Mouse (Mus musculus) hindbrain, embryonic 16.5 days (tissue): Measurements from ENCODE around the gene Rnf19b. TPM values are rescaled to one million over a fixed set of nuclear protein-coding genes. Genes with fewer than 3 reads are reported as not detected.

Source experiments
- ATAC-seq: fragments of 200-750 bp; cut with Nextera tagmentation; 2 replicates; pipeline ENCODE4 v1.8.0; 2017; ENCODE audit warnings: moderate TSS enrichment, moderate library complexity
- H3K27ac ChIP-seq: fragments of 300-500 bp; sonication (generic); 2 replicates; pipeline ENCODE4 v1.5.1; 2014; ENCODE audit warnings: low read depth, mild to moderate bottlenecking, control low read depth, low read length, moderate library complexity
- H3K27me3 ChIP-seq: fragments of 300-500 bp; sonication (generic); replicated peaks from 2 replicates; pipeline ENCODE4 v1.6.1; 2014; ENCODE audit warnings: low read length; ENCODE audit not compliant: control insufficient read depth, insufficient read depth
- H3K36me3 ChIP-seq: fragments of 300-500 bp; sonication (generic); 2 replicates; pipeline ENCODE4 v1.6.1; 2014; ENCODE audit warnings: mild to moderate bottlenecking, low read length, moderate library complexity, mixed read lengths; ENCODE audit not compliant: control insufficient read depth, insufficient read depth
- H3K4me1 ChIP-seq: fragments of 300-500 bp; sonication (generic); 2 replicates; pipeline ENCODE4 v1.6.1; 2014; ENCODE audit warnings: low read depth, low read length; ENCODE audit not compliant: control insufficient read depth, insufficient read depth
- H3K4me2 ChIP-seq: fragments of 300-500 bp; sonication (generic); 2 replicates; pipeline ENCODE4 v1.6.1; 2014; ENCODE audit warnings: mild to moderate bottlenecking, low read length, control low read depth, moderate library complexity
- H3K4me3 ChIP-seq: fragments of 300-500 bp; sonication (generic); 2 replicates; pipeline ENCODE4 v1.5.1; 2014; ENCODE audit warnings: mild to moderate bottlenecking, low read length, control low read depth, moderate library complexity
- H3K9ac ChIP-seq: fragments of 300-500 bp; sonication (generic); 2 replicates; pipeline ENCODE4 v1.6.1; 2014; ENCODE audit warnings: low read depth, mild to moderate bottlenecking, control low read depth, low read length, moderate library complexity
- H3K9me3 ChIP-seq: fragments of 300-500 bp; sonication (generic); 2 replicates; pipeline ENCODE4 v1.6.1; 2014; ENCODE audit warnings: mild to moderate bottlenecking, low read length, moderate library complexity; ENCODE audit not compliant: control insufficient read depth
- WGBS: fragments of 180-500 bp; shearing (Covaris S2); extraction: QIAGEN DNeasy Blood & Tissue Kit; methylation state at CpG from one replicate; pipeline ENCODE4 v1.1.7; 2014; 5-methylcytosine and 5-hydroxymethylcytosine counted together
- polyA plus RNA-seq: library from polyadenylated mRNA; unstranded; fragments of >200 nt; fragmentation: Nextera tagmentation; extraction: Ambion mirVana; gene quantifications from 2 replicates; pipeline ENCODE4 v1.2.1, GENCODE M21; 2015

Rnf19b gene
- polyA plus RNA-seq, 1 experiment from 2014 or later = 30.8 TPM

DNA sequence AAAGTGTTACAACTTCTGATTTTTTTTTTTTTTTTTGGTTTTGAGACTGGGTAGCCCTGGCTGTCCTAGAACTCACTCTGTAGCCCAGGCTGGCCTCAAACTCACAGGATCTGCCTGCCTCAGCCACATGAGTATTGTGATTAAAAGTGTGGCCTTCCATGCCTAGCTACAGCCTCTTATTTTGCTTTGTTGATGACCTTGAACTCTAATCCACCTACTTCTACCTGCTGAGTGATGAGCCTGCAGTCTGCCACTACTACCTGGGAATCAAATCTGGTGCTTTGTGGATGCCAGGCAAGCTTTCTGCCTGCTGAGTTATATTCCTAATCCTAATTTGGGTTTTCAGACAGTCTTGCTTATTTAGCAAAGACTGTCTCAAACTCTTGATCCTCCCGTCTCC is 3.4 kb downstream of the Rnf19b start:
- Histone ChIP-seq H3K27ac (no peak overlapping the region), H3K9me3 (no peaks in the 10 kb centered on the region), H3K4me2 (no peak overlapping the region), H3K4me1 (peaks cover 21% of the 10 kb centered on the region), H3K4me3 (no peak overlapping the region), H3K27me3 (no peaks in the 10 kb centered on the region), H3K36me3 (no peaks in the 10 kb centered on the region), H3K9ac (no peak overlapping the region)
- 91% methylated on average over 1 of the region's 1 CpGs for WGBS
- ATAC-seq = no peak

DNA sequence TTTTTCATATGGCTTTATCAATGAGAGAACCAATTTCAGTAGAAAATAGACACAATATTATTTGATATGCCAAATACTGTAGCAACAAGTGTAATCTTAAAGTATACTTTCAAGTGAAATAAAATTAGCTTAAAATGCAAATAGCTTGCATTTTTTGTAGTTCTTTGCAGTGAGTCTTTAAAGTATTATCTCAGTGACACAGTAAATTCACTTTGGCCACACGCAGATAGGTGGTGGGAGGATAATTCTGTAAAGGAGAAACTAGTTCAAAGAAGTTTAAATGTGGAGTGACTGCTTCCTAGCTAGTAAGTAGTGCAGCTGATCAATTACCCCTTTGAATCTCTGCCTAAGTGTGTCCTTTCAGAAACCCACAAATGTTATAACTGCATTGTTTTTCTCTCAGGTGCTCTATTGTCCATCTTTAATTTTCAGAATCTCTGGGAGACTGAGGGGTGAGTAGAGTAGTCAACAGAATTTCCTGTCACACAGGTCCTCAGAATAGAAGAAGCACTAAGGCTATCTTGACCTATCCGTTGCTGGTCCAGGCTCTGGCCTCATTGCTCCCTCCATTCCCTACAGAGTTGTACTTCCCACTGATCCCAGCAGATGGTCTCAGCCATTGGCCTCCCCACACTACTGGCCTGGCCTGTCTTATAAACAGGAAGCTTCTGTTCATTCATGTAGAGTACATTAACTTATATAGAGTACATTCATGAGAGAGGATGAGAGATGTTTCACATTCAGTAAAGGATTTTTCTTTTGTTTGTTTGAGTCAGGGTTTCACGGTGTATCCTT is 4.4 kb downstream of the Rnf19b start:
- Histone ChIP-seq H3K27ac (no peak overlapping the region), H3K9ac (no peak overlapping the region), H3K27me3 (no peaks in the 10 kb centered on the region), H3K4me2 (no peak overlapping the region), H3K4me1 (peaks cover 21% of the 10 kb centered on the region), H3K9me3 (no peaks in the 10 kb centered on the region), H3K4me3 (no peak overlapping the region), H3K36me3 (no peaks in the 10 kb centered on the region)
- no peak for ATAC-seq
- WGBS = 89% methylated on average over 3 of the region's 3 CpGs

DNA sequence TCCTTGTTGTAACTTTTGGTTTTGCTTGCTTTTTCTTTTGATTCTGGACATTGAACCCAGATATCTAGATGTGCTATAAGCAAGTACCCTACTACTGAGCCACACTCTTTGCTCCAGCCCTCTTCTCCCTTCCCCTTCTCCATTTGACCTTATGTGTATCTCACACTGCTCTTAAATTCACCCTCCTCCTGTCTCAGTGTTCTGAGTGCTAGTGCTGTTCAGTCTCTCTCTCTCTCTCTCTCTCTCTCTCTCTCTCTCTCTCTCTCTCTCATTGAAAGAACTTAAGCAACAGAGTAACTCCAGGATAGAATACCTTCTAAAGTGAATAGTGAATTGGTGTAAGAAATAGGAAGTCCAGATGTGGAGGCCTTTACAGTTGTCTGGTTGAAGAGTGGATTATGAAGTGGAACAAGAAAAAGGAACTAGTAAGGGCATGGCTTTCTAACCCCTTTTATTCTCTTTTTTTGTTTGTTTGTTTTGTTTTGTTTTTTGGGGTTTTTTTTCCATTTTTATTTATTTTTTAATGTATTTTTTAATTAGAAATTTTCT is 7.7 kb downstream of the Rnf19b start:
- Histone ChIP-seq H3K4me1 (peaks cover 10% of the 10 kb centered on the region; the same call in 1 of the 2 replicates), H3K9ac (no peak overlapping the region), H3K36me3 (no peaks in the 10 kb centered on the region), H3K4me2 (no peak overlapping the region), H3K9me3 (no peaks in the 10 kb centered on the region), H3K4me3 (no peak overlapping the region), H3K27ac (no peak overlapping the region), H3K27me3 (no peaks in the 10 kb centered on the region)
- ATAC-seq = no peak

DNA sequence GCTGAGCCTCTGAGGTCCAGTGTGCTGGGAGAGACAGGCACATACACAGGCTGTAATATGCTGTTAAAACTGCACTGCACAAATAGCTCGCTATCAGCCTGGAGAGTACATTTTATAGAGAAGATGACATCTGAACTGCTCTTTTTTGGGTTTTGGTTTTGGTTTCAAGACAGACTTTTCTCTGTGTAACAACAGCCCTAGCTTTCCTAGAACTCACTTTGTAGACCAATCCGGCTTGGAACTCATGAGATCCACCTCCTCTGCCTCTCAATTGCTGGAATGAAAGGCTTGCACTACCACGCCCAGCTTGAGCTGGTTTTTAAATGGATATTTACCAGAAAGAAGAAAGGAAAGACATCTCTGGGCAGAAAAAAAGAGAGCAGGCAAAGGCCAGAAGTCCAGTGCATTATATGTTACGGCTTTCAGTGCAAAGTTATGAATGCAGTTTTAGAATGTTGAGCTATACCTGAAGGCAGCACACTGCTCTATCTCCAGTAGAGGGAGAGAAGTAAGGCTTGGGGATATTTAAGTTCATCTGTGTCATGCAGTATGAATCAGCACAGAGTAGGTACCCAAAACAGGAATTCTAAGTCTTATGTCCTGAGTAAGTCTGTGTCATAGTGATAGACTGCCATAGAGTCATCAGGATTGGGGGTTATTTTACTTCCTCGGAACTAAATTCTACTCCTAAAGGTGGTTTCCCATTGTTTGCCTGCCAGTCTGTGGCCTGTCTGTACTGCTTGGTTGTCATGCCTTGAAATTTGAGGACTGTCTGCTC is 9.8 kb downstream of the Rnf19b start:
- ATAC-seq = no peak
- WGBS = 88% methylated on average over 5 of the region's 5 CpGs
- Histone ChIP-seq H3K9ac (no peak overlapping the region), H3K36me3 (no peaks in the 10 kb centered on the region), H3K27me3 (no peaks in the 10 kb centered on the region), H3K4me1 (no peaks in the 10 kb centered on the region), H3K4me3 (no peak overlapping the region), H3K4me2 (no peak overlapping the region), H3K27ac (no peak overlapping the region), H3K9me3 (no peaks in the 10 kb centered on the region)

DNA sequence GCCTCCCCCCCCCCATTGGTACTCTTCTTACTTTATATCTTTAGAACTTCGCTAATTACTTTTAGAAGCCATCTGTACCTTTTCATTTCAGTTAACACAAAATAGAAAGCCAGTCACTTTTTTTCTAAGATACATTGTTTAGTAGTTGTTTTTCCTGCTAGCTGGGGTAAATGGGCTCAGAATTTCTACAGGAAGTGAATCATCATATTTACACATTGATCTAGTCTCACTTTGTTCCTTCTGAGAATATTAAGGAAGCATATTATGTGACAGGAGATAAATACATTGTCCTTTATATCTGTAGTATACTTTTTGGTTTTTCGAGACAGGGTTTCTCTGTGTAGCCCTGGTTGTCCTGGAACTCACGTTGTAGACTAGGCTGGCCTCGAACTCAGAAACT is 10.8 kb downstream of the Rnf19b start:
- H3K9ac ChIP-seq = no peak overlapping the region
- ATAC-seq = no peak
- no peak overlapping the region for H3K4me2 ChIP-seq
- H3K4me3 ChIP-seq = no peak overlapping the region
- no peak overlapping the region for H3K27ac ChIP-seq
- H3K9me3 ChIP-seq = no peaks in the 10 kb centered on the region
- WGBS = 98% methylated on average over 4 of the region's 4 CpGs
- no peaks in the 10 kb centered on the region for H3K27me3 ChIP-seq
- no peaks in the 10 kb centered on the region for H3K4me1 ChIP-seq
- peaks cover 4% of the 10 kb centered on the region; the same call in 1 of the 2 replicates for H3K36me3 ChIP-seq

DNA sequence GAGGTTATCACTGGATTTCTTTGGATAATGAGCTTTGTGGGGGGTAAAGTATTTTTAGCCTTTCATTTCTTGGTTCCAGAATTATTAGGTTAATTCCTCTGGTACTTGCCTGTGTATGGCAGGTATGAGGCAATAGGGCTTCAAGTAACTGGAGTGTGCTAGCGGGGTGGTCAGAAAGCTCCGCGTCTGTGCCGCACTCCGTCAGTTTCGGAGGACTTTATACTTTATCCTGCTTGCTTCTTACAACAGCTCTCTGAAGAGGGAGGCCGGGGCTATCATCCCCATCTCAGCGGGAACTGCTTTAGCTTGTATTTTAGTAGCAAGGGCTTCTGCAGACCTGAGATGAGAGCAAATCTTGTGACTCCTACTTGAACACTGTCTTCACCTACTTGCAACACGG is 21.1 kb downstream of the Rnf19b start:
- no peak overlapping the region for H3K27ac ChIP-seq
- H3K27me3 ChIP-seq = no peaks in the 10 kb centered on the region
- H3K4me2 ChIP-seq = no peak overlapping the region
- H3K4me1 ChIP-seq = peaks cover 5% of the 10 kb centered on the region; the same call in 1 of the 2 replicates
- H3K9ac ChIP-seq = no peak overlapping the region
- WGBS = 95% methylated on average over 9 of the region's 9 CpGs
- peaks cover 42% of the 10 kb centered on the region for H3K36me3 ChIP-seq
- H3K4me3 ChIP-seq = no peak overlapping the region
- H3K9me3 ChIP-seq = no peaks in the 10 kb centered on the region
- ATAC-seq = no peak

DNA sequence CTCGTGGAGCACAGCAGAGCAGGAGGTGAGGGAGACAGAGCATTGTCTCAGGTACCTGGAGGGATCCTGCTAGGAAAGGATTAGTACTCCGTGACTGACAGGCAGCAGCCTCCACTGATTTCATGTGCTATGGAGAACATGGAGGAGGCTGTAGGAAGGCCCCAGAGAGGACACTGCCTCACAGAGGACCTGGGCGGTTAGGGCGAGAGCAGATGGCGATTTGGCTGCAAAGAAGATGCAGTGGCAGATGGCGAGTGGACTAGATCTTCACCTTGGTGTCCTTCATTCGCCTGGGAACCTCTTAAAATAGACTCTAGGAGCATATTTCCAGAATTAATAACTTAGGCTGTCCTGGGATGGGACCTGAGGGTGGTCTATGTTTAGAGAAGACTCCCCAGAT is 23.0 kb downstream of the Rnf19b start:
- H3K36me3 ChIP-seq = peaks cover 42% of the 10 kb centered on the region
- H3K9ac ChIP-seq = 0 out of 2 replicates have a peak overlapping the region, but pooled peaks have one; percentile 10
- no peaks in the 10 kb centered on the region for H3K27me3 ChIP-seq
- H3K9me3 ChIP-seq = no peaks in the 10 kb centered on the region
- WGBS = 76% methylated on average over 7 of the region's 7 CpGs
- peaks cover 5% of the 10 kb centered on the region; the same call in 1 of the 2 replicates for H3K4me1 ChIP-seq
- H3K4me3 ChIP-seq = no peak overlapping the region
- peak overlapping the region; percentile 60; the same call in 1 of the 2 replicates for H3K27ac ChIP-seq
- no peak overlapping the region for H3K4me2 ChIP-seq
- ATAC-seq = no peak

DNA sequence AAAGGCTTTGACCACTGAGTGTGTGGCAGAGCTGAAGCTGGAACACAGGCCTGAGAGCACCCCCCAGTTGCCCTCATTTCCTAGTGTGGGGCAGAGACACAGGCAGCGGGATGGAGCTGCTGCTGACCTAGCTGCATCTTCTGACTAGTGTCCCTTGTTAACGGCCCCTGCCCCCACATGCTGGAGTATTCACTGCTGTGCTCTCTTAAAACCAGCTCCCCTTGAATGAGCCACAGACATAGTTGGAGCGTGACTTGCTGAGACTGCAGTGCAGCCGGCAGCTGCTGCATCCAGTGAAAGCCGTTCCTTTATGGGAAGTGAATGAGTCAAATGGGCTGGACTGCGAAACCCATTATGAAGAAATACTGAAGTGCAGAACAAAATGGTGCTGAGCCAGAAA is 23.4 kb downstream of the Rnf19b start:
- ATAC-seq = peak; percentile 66
- Histone ChIP-seq H3K9ac (0 out of 2 replicates have a peak overlapping the region, but pooled peaks have one; percentile 10), H3K36me3 (peaks cover 41% of the 10 kb centered on the region), H3K4me2 (no peak overlapping the region), H3K27ac (peak overlapping the region; percentile 60; the same call in 1 of the 2 replicates), H3K4me1 (peaks cover 5% of the 10 kb centered on the region; the same call in 1 of the 2 replicates), H3K27me3 (no peaks in the 10 kb centered on the region), H3K4me3 (no peak overlapping the region), H3K9me3 (no peaks in the 10 kb centered on the region)
- WGBS = 62% methylated on average over 6 of the region's 6 CpGs

DNA sequence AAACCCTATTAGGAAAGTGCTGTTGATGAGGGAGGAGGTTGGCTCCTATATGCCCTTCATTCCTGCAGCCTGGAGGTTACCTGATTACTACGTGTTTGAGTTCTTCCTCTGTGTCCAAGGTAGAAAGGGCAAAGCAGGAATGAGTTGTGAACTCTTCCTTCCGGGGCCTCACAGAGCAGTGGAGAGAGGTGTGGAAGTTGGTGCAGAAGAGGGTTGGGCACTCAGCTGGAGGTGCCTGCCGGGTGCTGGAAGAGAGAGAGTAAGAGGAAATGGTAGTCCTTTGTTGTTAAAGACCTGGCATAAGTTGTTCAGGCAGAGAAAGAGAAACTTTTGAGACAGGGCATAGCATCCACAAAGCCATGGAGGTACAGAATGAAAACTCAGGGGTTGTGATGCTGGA is 23.9 kb downstream of the Rnf19b start:
- ATAC-seq = no peak
- H3K4me3 ChIP-seq = no peak overlapping the region
- no peak overlapping the region for H3K4me2 ChIP-seq
- 83% methylated on average over 3 of the region's 3 CpGs for WGBS
- no peak overlapping the region for H3K27ac ChIP-seq
- peaks cover 37% of the 10 kb centered on the region for H3K36me3 ChIP-seq
- no peaks in the 10 kb centered on the region for H3K9me3 ChIP-seq
- peaks cover 5% of the 10 kb centered on the region; the same call in 1 of the 2 replicates for H3K4me1 ChIP-seq
- no peak overlapping the region for H3K9ac ChIP-seq
- H3K27me3 ChIP-seq = no peaks in the 10 kb centered on the region
